Mouse (Mus musculus): ENCODE results near the gene Cyp11a1.

DNA sequence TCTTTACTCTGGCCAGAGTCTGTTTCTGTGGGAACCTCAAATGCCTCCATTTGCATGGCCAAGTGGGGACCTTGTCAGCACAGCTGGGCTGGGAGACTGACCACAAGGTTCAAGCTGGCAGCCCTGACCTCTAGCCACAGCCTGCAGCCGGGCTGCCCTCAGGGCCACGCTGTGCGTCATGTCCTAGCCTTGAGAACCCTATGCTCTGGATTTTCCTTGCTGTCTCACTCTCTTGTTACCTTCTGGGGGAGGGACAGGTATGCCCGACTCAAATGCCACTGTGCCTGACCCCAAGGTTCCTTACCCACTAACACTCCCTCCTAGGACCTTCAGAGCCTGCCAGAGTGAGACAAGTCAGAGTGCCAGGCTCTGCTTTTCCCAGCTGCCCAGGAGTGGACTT lies 30.8 kb downstream of the Cyp11a1 start:
- TF ChIP-seq ZNF384 (IDR thresholded peaks at IDR 0.05; ENCODE audit: low read depth, low read length) (no peak), HCFC1 (IDR thresholded peaks at IDR 0.05; ENCODE audit: borderline replicate concordance, insufficient read depth, low read length) (no peak), CHD2 (IDR thresholded peaks at IDR 0.05; ENCODE audit: low read depth, low read length) (no peak), MAFK (IDR thresholded peaks at IDR 0.05; ENCODE audit: insufficient read depth, low read depth, low read length) (no peak)

Data from ES-E14 (cell line).